Mouse (Mus musculus) ES-E14 (cell line): ENCODE results near the gene Clca4a.

Experiments used
- MAFK ChIP-seq: IDR thresholded peaks from 2 replicates; pipeline ENCODE4 v1.6.1; 2014; ENCODE audit warnings: mild to moderate bottlenecking, low read depth, low read length, inconsistent platforms; ENCODE audit not compliant: insufficient read depth
- ZNF384 ChIP-seq: IDR thresholded peaks from 2 replicates; pipeline ENCODE4 v1.6.1; 2012; ENCODE audit warnings: low read depth, low read length, inconsistent platforms

DNA sequence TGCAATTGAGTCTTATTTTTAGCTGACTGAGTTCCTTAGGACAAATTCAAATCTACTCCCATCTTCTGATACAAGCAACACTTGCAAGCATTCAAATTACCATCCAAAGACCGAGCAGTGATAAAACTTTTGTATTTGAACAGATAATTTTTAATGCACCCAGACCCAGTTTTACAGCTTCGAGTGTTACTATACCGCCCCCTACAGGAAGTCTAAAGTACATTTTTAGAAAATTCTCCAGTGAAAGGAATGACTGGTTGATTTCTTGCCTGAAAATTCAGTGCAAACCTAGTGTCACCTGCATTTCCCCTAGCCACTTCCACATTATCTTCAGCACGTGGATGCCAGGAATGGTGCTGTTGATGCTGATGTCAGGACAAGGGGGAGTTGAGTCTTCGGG, 29.6 kb upstream of the Clca4a start:
- no peak for TF ChIP-seq ZNF384
- no peak for TF ChIP-seq MAFK
